Mouse (Mus musculus) forebrain, embryonic 12.5 days (tissue): ENCODE data around the gene Pcnp. TPM values are rescaled to one million over a fixed set of nuclear protein-coding genes. Genes with fewer than 3 reads are reported as not detected.
A peak's percentile ranks its signal among the peaks of the same experiment; 100 is the strongest.
"Not testable (repeated sequence)": the region's sequence is repeated elsewhere in the genome, so short reads cannot be mapped to it uniquely, and the experiment has no call there.

Source experiments
- ATAC-seq: fragments of 200-750 bp; cut with Nextera tagmentation; 2 replicates; pipeline ENCODE4 v1.8.0; 2017; ENCODE audit warnings: moderate TSS enrichment; ENCODE audit not compliant: low FRiP score
- H3K27ac ChIP-seq: fragments of 300-500 bp; sonication (generic); 2 replicates; pipeline ENCODE4 v1.5.1; 2016; ENCODE audit warnings: mild to moderate bottlenecking
- H3K27me3 ChIP-seq: fragments of 300-500 bp; sonication (generic); 2 replicates; pipeline ENCODE4 v1.6.1; 2016; ENCODE audit warnings: mild to moderate bottlenecking
- H3K36me3 ChIP-seq: fragments of 300-500 bp; sonication (generic); replicated peaks from 2 replicates; pipeline ENCODE4 v1.6.1; 2016; ENCODE audit warnings: mild to moderate bottlenecking
- H3K4me1 ChIP-seq: fragments of 300-500 bp; sonication (generic); 2 replicates; pipeline ENCODE4 v1.6.1; 2016
- H3K4me2 ChIP-seq: fragments of 300-500 bp; sonication (generic); 2 replicates; pipeline ENCODE4 v1.6.1; 2016; ENCODE audit warnings: mild to moderate bottlenecking, moderate library complexity
- H3K4me3 ChIP-seq: fragments of 300-500 bp; sonication (generic); replicated peaks from 2 replicates; pipeline ENCODE4 v1.5.1; 2016; ENCODE audit warnings: mild to moderate bottlenecking
- H3K9ac ChIP-seq: fragments of 300-500 bp; sonication (generic); 2 replicates; pipeline ENCODE4 v1.6.1; 2016; ENCODE audit warnings: mild to moderate bottlenecking
- H3K9me3 ChIP-seq: fragments of 300-500 bp; sonication (generic); 2 replicates; pipeline ENCODE4 v1.6.1; 2016
- WGBS: fragments of 180-500 bp; shearing (Covaris S2); methylation state at CpG from one replicate; pipeline ENCODE4 v1.1.7; 2016; 5-methylcytosine and 5-hydroxymethylcytosine counted together
- polyA plus RNA-seq: library from polyadenylated mRNA; unstranded; fragments of >200 nt; fragmentation: Nextera tagmentation; extraction: Ambion mirVana; gene quantifications from 2 replicates; pipeline ENCODE4 v1.2.1, GENCODE M21; 2016

Pcnp gene
- polyA plus RNA-seq, 1 experiment from 2014 or later = 316 TPM

DNA sequence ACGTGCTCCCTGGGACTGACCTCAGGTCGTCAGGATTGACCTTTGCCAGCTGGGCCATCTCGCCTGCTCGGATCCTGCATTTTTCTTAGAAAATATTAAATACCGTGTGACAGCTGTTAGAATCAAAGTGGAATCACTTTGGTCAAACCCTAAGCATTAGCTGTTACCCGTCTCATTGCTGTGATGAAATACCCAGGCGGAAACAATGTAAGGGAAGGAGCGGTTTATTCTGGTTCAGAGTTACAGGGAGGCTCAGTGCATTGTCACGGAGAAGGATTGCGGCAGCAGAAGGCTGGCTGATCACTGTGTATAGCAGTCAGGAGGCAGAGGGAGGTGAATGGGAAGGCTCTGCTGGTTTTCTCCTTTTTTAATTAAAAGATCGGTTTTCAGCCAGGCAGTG, 33.4 kb upstream of the Pcnp start:
- H3K4me2 ChIP-seq = no peak overlapping the region
- no peak overlapping the region for H3K9ac ChIP-seq
- WGBS = 66% methylated on average over 11 of the region's 11 CpGs
- H3K4me3 ChIP-seq = no peak overlapping the region
- H3K27me3 ChIP-seq = 0 out of 2 replicates have a peak, but pooled peaks cover 3% of the 10 kb centered on the region
- H3K4me1 ChIP-seq = peaks cover 2% of the 10 kb centered on the region
- no peak overlapping the region for H3K27ac ChIP-seq
- no peaks in the 10 kb centered on the region for H3K9me3 ChIP-seq
- H3K36me3 ChIP-seq = no peaks in the 10 kb centered on the region
- no peak for ATAC-seq

DNA sequence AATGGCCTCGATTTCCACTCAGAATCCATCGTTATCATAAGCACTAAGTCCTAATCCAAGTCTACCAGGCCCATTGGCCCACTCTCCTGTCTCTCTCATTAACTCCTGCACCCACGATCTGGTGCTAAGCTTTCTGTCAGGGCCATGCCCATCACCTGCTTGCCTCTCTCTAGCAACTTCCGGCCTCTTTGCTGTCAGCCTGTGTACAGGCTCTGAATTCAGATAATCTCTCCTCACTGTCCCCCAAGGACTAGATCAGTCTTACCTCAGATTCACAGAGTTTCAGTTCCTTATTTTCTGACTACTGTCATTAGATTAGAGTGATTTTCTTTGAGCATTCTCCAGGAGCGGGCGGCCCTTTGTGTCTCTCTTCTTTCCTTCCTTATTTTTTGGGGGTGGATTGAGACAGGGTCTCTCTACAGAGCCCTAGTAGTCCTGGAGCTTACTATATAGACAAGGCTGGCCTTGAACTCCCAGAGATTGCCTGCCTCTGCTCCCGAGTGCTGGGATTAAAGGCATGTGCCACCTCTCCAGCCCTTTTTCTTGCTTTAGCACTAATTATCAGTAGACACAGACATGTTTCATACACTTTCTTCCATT, 32.6 kb upstream of the Pcnp start:
- H3K4me1 ChIP-seq = peaks cover 10% of the 10 kb centered on the region
- no peaks in the 10 kb centered on the region for H3K36me3 ChIP-seq
- H3K4me2 ChIP-seq = no peak overlapping the region
- no peak overlapping the region for H3K4me3 ChIP-seq
- H3K27me3 ChIP-seq = no peaks in the 10 kb centered on the region
- no peaks in the 10 kb centered on the region for H3K9me3 ChIP-seq
- ATAC-seq = no peak
- H3K9ac ChIP-seq = no peak overlapping the region
- H3K27ac ChIP-seq = no peak overlapping the region
- 78% methylated on average over 7 of the region's 7 CpGs for WGBS

DNA sequence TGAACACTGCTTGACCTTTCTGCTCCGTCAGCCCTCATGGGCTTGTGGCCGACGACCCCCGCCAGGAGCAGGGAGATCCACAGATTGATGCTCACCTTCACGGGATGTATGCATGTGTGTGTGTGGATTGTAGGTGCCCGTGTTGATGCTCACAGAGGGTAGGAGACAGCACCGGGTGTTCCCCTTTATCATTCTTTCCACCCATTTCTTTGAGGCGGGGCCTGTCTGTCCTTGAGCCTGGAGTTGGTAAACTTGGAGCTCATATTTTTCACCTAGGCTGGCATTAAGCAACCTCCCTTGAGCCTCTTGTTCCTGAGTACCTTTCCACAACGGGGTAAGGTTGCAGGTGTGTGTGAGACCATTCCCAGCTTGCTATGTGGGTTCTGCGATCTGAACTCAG, 28.6 kb upstream of the Pcnp start:
- Histone ChIP-seq H3K27ac (no peak overlapping the region), H3K4me3 (no peak overlapping the region), H3K9me3 (no peaks in the 10 kb centered on the region), H3K4me2 (no peak overlapping the region), H3K36me3 (no peaks in the 10 kb centered on the region), H3K9ac (no peak overlapping the region), H3K27me3 (no peaks in the 10 kb centered on the region), H3K4me1 (peaks cover 13% of the 10 kb centered on the region)
- no peak for ATAC-seq
- WGBS = 71% methylated on average over 10 of the region's 10 CpGs

DNA sequence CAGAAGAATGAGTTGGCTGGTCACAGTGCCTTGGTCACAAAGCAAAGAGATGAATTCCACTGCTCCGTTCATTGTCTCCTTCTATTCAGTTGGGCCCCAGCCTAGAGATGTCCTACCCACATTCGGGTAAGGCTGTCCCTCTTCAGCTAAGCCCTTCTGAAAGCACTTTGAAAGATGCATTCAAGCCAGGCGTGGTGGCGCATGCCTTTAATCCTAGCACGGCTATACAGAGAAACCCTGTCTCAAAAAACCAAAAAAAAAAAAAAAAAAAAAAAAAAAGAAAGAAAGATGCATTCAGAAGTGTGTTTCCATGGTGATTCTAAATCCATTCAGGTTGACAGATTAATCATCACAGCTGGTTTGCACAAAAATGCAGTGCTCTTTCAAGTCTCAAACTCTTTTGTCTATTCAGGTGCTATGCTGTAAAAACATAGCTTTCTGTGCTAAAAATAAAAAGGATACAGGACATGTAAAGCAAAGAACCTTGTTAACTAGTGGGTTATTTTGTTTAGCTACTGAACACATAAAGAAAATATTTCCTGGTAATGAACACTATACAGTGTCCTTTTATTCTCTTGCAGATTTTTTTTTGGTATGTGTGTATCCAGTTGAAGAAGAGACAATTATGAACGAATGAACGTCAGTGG, 27.5 kb upstream of the Pcnp start:
- Histone ChIP-seq H3K4me1 (peaks cover 13% of the 10 kb centered on the region), H3K27ac (peak overlapping the region; percentile 50), H3K4me3 (no peak overlapping the region), H3K36me3 (no peaks in the 10 kb centered on the region), H3K27me3 (no peaks in the 10 kb centered on the region), H3K9ac (no peak overlapping the region), H3K9me3 (no peaks in the 10 kb centered on the region), H3K4me2 (no peak overlapping the region)
- 9% methylated on average over 7 of the region's 7 CpGs for WGBS
- peak; percentile 93 for ATAC-seq

DNA sequence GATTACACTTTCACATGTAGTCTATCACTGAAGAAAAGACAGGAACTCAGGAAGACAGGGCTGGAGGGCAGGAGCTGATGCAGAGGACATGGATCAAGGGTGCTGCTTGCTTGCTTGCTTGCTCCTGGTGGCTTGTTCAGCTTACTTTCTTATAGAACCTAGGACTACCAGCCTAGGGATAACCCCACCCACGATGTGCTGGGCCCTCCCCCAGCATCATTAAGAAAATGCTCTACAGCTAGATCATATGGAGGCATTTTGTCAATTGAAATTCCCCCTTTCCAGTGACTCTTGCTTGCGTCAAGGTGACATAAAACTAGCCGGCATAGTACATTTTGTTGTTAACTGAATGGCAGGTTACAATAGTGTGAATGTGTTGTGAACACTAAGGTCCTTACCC, 26.4 kb upstream of the Pcnp start:
- Histone ChIP-seq H3K27me3 (no peaks in the 10 kb centered on the region), H3K4me1 (peaks cover 13% of the 10 kb centered on the region), H3K4me3 (no peak overlapping the region), H3K4me2 (no peak overlapping the region), H3K9me3 (no peaks in the 10 kb centered on the region), H3K9ac (no peak overlapping the region), H3K36me3 (no peaks in the 10 kb centered on the region), H3K27ac (no peak overlapping the region)
- ATAC-seq = no peak
- WGBS = 83% methylated on average over 3 of the region's 3 CpGs

DNA sequence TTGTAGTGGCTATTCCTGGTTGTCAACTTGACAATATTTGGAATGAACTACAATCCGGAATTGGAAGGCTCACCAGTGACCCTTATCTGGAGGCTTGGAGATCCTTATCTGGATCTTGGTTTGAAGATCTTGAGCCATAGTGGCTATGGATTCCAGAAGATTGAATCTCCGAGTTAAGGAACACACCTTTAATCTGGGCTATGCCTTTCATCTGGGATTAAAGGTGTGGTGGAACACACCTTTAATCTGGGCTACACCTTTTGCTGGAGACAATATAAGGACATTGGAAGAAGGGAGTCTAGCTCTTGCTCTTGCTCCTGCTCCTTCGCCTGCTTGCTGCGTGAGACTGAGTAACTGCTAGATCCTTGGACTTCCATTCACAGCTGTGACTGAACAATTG, 18.5 kb upstream of the Pcnp start, which contains the start of gene Senp7:
Senp7 (plus strand) TSS at position 301 of the 400 bp plus-strand sequence.
- H3K36me3 ChIP-seq, H3K4me1 ChIP-seq, H3K27me3 ChIP-seq, H3K27ac ChIP-seq, H3K9ac ChIP-seq, H3K4me3 ChIP-seq, H3K9me3 ChIP-seq, ATAC-seq, H3K4me2 ChIP-seq: not testable (repeated sequence)
- no CpG with 5 or more reads among the region's 4 CpGs for WGBS

DNA sequence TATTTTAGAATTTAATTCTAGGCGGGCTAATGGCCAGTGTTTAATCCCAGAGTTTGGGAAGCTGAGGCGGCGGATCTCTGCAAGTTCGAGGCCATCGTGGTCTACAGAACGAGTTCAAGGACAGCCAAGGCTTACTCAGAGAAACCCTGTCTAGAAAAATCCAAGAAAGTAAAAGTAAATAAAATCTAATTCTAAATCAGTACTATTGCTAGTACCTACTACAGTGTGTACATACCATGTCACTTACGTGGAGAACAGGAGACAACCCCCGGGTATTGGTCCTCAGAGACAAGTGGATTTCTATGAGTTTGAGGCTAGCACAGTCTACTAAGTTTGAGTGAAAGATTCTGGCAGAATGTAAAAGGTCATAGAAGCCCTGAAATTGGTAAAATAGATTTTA, 8.6 kb upstream of the Pcnp start:
- no peaks in the 10 kb centered on the region for H3K9me3 ChIP-seq
- H3K4me3 ChIP-seq = peak overlapping the region; percentile 87
- H3K9ac ChIP-seq = peak overlapping the region; percentile 75
- H3K27ac ChIP-seq = peak overlapping the region; percentile 88
- no peak; the same call in 1 of the 2 replicates for ATAC-seq
- H3K36me3 ChIP-seq = peaks cover 16% of the 10 kb centered on the region
- no peaks in the 10 kb centered on the region for H3K27me3 ChIP-seq
- WGBS = 32% methylated on average over 8 of the region's 8 CpGs
- peaks cover 10% of the 10 kb centered on the region for H3K4me1 ChIP-seq
- peak overlapping the region; percentile 69 for H3K4me2 ChIP-seq

DNA sequence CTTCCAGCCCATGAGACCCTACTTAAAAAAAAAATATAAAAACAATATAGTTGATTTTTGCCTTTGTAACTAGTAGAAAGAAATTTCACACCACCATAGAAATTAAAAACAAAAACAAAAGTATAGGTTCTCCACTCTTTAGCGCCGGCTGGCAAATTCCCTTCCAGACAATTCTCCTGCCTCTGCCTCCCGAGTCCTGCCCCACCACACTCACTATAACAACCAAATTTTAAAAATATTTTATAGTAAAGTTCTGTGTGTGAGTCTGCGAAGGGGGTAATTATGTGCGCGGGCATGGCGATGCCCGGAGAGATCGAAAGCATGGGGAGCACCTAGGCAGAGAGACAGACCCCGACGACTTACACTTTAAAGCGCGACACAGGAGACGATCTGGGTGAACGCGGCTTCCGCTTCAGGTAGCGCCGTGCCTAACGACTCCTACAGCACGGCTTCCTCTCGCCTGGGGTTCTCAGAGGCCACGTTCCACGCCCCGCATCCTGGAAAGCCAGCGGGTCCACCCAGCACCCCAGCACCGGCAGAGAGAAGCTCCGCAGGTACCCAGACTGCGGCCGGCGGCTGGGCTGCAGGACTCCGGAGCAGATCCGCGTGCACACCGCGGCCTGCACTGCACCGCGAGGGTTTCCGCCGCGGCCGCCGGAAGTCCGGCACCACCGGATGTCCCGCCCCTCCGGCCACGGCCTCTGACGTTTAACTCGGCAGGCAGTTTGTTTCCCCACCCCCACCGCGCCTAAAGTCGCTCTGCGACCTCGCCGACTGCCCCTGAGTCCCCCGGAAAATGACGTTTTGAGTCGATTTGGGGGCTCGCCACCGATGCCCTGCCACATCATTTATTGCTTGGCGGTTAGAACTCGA, 7.8 kb upstream of the Pcnp start, which contains the start of gene Trmt10c:
Trmt10c (minus strand) TSS at position 682 of the 873 bp plus-strand sequence.
- WGBS = under 1% methylated on average over 60 of the region's 63 CpGs
- no peaks in the 10 kb centered on the region for H3K27me3 ChIP-seq
- peak within 1 kb of the TSS; percentile 75 for H3K9ac ChIP-seq
- no peaks in the 10 kb centered on the region for H3K9me3 ChIP-seq
- peaks cover 10% of the 10 kb centered on the region for H3K4me1 ChIP-seq
- peak within 1 kb of the TSS; percentile 88 for H3K27ac ChIP-seq
- H3K4me3 ChIP-seq = peak within 1 kb of the TSS; percentile 87
- peaks cover 23% of the 10 kb centered on the region for H3K36me3 ChIP-seq
- H3K4me2 ChIP-seq = peak within 1 kb of the TSS; percentile 69
- ATAC-seq = peak; percentile 100

DNA sequence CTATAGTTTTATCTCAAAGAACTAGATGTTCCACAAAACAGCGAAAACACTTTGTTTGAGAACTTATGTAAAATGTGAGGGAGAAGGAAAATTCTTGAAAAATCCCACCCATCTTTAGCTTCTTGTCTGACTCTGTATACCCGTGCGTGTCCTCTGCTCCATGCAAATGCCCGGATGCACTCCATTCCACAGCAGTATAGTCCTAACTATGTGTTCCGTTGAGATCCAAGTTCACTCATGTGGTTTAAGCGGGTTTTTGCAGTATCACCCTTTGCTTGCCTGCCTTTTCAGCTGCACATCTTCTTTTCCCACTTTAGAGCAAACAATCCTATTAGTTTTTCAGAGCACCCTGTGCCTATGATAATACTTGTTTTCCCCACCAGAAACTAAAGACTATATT, 7.0 kb upstream of the Pcnp start:
- H3K4me1 ChIP-seq = peaks cover 13% of the 10 kb centered on the region
- no peak for ATAC-seq
- no peaks in the 10 kb centered on the region for H3K9me3 ChIP-seq
- H3K27ac ChIP-seq = no peak overlapping the region
- 66% methylated on average over 6 of the region's 6 CpGs for whole genome bisulfite sequencing
- H3K27me3 ChIP-seq = no peaks in the 10 kb centered on the region
- H3K36me3 ChIP-seq = peaks cover 31% of the 10 kb centered on the region
- peak overlapping the region; percentile 75 for H3K9ac ChIP-seq
- H3K4me3 ChIP-seq = peak overlapping the region; percentile 87
- H3K4me2 ChIP-seq = peak overlapping the region; percentile 69

DNA sequence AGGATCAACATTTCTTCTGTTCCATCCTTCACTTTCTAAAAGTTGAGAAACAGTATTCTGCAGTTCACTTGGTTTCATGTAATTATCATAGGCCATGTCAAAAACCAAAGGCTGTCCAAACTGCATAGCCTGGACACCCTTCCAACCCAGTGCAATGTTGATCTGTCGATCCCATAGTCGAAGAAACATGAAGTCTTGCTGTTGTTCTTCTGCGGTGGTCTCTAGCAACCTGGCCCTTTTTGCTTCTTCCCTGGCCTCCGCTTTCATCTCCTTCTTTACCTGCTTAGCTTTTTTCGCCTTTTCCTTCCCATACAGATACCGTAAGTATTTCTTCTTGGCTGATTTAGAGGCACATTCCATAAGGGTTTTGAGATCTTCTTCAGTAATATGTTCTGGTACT, 5.0 kb upstream of the Pcnp start:
- no peak overlapping the region for H3K4me2 ChIP-seq
- no peak overlapping the region for H3K9ac ChIP-seq
- no peak overlapping the region for H3K27ac ChIP-seq
- no peaks in the 10 kb centered on the region for H3K9me3 ChIP-seq
- peaks cover 31% of the 10 kb centered on the region for H3K36me3 ChIP-seq
- peaks cover 20% of the 10 kb centered on the region for H3K4me1 ChIP-seq
- H3K4me3 ChIP-seq = no peak overlapping the region
- WGBS = 95% methylated on average over 6 of the region's 6 CpGs
- ATAC-seq = no peak
- no peaks in the 10 kb centered on the region for H3K27me3 ChIP-seq

DNA sequence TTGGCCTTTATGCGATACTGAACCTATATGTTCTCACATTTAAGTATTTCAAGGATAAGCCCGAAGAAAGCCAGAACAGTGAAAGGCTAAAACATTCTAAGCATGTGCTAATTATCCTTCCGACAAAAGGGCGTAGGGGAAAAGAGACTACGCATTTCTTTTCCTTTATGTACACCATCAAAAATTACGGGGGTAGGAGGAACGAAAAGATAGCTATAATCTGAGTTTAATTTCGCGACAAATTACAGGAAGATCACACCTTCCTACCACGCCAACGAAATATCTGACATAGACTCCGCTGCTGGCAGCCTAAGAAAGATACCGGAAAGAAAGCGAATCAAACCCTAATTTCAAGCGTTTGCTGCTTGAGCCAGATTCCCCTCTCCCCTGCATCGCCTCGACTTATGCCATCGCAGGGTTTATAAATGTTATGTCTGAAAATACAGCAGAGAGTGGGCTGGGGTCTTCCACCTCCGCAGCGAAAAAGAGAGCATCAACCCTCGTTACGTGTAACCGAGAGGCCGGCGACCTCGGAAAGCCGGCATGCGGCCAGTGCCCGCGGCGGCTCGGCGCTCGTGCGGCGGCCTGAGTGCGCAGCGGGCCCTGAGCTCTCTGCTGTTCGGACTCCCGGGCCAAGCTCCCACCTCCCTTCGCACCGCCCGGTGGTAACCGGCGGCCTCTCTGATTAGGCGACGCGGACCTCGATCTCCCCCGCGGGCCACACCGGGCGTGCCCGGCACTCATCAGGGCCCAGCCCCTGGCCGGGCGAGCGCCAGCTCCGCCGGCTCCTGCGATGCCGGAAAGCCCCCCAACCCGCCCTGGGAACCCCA, 602 bp downstream of the Pcnp start:
- Histone ChIP-seq H3K36me3 (peaks cover 36% of the 10 kb centered on the region), H3K9me3 (no peaks in the 10 kb centered on the region), H3K27ac (peak overlapping the region; percentile 93), H3K4me1 (peaks cover 24% of the 10 kb centered on the region), H3K4me2 (peak overlapping the region; percentile 75), H3K27me3 (no peaks in the 10 kb centered on the region), H3K9ac (peak overlapping the region; percentile 94), H3K4me3 (peak overlapping the region; percentile 90)
- whole genome bisulfite sequencing = under 1% methylated on average over 61 of the region's 62 CpGs
- ATAC-seq = peak; percentile 87
